Mouse (Mus musculus) liver, embryonic 11.5 days (tissue): ENCODE data around the gene Skap1. TPM values are rescaled to one million over a fixed set of nuclear protein-coding genes. Genes with fewer than 3 reads are reported as not detected.

Source experiments
- polyA plus RNA-seq: library from polyadenylated mRNA; unstranded; fragments of >200 nt; fragmentation: Nextera tagmentation; extraction: Ambion mirVana; gene quantifications from 2 replicates; pipeline ENCODE4 v1.2.1, GENCODE M21; 2014

Gene Skap1
- polyA plus RNA-seq, 1 experiment from 2014 or later = 0.45 TPM

Other genes with a start within 250 kb of the Skap1 start
- gene Hoxb9, start 193.1 kb upstream of the Skap1 start, polyA plus RNA-seq = 0.26 and 0.49 TPM in 2 replicates
- 0.43 and 0.62 TPM in 2 replicates for gene Hoxb8, start 182.7 kb upstream of the Skap1 start, polyA plus RNA-seq
- 1.6 and 2.0 TPM in 2 replicates for gene Hoxb7, start 178.0 kb upstream of the Skap1 start, polyA plus RNA-seq
- 1.9 and 2.4 TPM in 2 replicates for gene Hoxb6, start 172.1 kb upstream of the Skap1 start, polyA plus RNA-seq
- 3.7 and 4.5 TPM in 2 replicates for gene Hoxb5, start 161.3 kb upstream of the Skap1 start, polyA plus RNA-seq
- gene Hoxb4, start 146.3 kb upstream of the Skap1 start, polyA plus RNA-seq = 0.71 and 1.1 TPM in 2 replicates
- gene Hoxb3, start 141.3 kb upstream of the Skap1 start, polyA plus RNA-seq = 0.97 and 1.3 TPM in 2 replicates
- gene Hoxb2, start 114.1 kb upstream of the Skap1 start, polyA plus RNA-seq = 11.2 and 11.3 TPM in 2 replicates
- gene Hoxb1, start 98.8 kb upstream of the Skap1 start, polyA plus RNA-seq = 0.73 and 0.85 TPM in 2 replicates